Mouse (Mus musculus) monocyte, adult 2 months (primary cell): ENCODE data around the gene Rnf220.

Experiments
- DNase-seq, 2 experiments: peaks; one replicate each; pipeline ENCODE4 v3.0.0; 2022; ENCODE audit warnings: low spot score in 2 of 2, low read depth in 1 of 2

The Rnf220 gene

GRCm38 (mm10) chr4:117307270-117307669 is 189.6 kb downstream of the Rnf220 start:
- DNase-seq = no peak

DNA sequence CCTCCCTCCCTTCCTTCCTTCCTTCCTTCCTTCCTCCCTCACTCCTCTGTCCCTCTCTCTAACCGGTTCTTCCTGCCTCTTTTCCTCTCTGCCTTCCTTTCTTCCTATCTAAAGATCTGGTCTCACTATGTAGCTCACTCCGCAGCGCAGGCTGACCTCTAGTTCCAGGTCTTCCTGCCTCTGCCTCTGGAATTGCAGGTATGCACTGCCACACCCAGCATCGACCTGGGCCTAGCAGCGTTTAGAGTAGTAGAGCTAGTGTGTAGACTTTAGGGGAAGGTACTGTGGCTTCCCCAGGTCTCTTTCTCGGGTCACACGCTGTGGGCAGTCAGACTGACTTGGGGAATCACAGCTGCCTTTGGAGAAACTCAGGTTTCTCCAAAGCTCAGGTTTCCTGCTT is 191.4 kb downstream of the Rnf220 start:
- no peak for DNase-seq

- no peak for DNase-seq
Measured at GRCm38 (mm10) chr4:117304239-117305025, 192.4 kb downstream of the Rnf220 start.

- no peak for DNase-seq
Measured at GRCm38 (mm10) chr4:117303581-117304238, 193.1 kb downstream of the Rnf220 start.

- DNase-seq = no peak
Measured at GRCm38 (mm10) chr4:117302027-117302806, 194.6 kb downstream of the Rnf220 start.

- DNase-seq = no peak
Measured at GRCm38 (mm10) chr4:117299921-117300320, 196.9 kb downstream of the Rnf220 start.

GRCm38 (mm10) chr4:117297819-117298218 is 199.0 kb downstream of the Rnf220 start:
- no peak for DNase-seq

DNA sequence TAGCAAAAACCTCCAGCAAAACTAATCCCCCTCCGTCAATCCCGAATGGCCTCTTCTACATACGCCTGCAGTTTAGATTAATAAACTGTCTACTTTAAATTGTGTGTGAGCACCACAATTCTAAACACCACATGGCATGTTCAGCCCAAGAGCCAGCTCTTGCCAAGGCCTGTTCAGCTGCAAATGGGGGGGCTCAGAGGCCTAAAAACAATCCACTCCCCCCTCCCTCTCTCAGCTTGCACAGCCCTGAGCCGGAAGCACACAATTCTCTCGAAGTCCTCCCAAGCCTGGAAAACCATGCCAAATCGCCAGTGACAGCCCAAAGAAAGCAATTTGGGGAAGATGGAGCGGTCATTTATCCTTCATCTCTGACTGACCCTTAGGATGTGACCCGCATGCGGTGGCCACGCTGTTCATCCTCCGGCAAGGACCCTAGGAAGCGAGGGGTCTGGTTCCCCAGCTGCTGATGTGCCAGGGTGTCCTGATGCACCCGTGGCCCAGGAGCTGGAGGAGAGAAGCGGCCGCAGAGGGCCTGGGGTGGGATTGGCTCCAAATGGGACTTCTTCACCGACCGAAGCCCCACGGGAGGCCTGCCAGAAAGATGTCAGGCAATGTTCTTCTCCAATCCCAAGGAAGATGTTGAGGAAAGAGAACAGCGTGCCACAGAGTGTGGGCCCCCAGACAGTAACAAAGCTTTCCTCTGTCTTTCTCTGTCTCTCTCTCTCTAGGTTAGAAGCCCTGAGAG is 199.8 kb downstream of the Rnf220 start:
- no peak for DNase-seq

DNA sequence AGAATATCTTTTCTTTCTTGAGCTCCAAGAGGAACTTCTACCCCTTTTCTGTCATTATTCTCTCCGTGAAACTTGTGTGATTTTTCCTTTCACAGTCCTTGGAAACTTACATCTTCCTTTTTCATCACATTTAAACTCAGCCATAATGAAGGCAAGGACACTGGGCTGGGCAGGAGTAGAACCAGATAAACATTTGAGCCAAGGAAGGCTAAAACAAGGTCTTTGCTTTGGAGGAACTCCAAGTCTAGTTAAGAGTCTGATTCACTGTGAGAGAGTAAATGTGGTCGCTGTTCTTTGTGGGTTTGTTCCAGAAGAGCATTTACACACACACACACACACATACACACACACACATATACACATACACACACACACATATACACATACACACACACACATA is 205.2 kb downstream of the Rnf220 start:
- DNase-seq = no peak

DNA sequence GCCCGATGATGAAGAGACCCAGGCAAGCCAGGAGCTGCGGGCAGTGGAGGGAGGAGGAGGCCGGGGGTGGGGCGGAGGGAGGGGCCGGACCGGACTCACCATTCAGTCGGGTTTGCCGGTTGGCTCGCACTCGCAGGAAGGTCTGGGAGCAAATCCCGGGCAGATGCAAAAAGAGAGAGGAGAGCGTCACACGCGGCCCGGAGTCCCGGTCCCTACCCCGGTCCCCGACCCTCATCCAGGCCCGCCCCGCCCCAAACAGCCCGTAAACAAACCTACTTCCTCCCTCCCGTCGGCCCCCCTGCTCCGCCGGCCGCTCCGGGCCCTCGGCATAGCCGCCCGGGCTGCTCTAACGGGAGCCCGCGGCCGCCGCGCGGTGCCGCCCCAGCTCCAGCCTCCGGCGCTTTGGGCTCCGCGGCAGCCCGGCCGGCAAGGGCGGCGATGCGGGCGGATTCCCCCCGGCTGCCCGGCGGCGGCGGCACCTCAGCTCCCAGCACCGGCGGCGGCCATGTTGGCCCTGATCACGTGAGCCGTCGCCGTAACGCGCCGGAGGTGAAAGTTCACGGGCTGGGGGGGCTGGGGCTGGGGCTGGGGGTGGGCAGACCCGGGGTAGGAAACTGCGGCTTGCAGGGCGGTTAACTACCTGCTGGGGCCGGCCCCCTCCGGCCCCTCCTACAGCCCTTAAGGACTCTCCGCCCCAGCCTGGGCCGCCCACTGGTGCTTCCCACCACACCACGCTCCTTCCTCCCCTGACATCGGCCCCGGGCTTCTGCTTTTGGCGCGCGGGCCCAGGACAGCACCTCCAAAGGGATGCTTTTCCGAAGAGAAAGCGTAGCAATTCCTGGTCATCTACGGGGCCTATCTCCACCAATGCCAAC is 207.7 kb downstream of the Rnf220 start:
- DNase-seq = peak; percentile 40 to 64

DNA sequence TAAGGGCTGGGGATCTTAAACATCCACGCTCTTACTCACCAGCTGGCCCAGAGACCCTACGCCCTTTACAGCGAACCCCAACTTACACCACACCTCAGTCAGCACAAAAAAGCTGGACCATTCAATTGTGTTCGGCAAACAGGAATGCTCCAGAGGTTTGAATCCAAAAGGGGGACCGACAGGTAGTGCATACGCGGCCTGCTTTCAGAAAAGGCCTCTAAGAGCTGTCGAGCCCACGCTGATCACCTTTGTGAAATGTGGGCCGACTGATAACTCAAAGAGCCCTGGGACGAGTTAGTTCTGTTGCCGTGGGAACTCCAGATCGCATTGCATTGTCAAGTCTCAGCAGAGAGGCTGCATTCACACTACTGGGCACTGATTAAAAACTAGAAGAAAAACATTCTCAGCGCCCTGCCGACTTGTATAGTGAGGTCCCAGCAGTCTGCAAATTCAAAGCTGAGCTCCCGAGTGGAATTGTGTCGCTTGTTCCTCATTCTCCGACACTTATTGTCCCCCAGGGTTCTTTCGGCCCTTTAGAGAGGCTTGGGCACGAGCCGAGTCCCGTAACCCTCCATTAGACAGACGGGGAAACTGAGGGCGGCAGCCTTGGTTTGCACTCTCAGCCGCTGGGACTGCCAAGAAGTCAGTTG is 208.4 kb downstream of the Rnf220 start:
- no peak for DNase-seq

DNA sequence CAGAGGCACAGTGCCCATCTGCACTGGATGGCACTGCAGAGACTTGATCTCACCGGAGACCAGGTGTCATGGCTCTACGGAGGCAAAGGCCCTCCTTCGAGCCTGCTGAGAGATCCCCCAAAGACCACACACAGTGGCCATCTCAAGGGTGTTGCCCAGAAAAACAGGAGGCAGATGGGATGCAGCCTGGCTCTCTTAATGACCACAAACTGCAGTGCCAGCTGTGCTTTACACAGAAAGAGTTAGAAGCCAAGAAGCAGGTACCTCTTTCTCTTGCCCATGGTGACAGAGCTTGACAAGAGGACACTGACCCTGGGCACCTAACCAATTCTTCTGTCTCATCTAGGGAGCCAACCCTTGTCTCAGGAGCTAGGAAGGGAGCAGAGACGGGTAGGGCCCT is 212.5 kb downstream of the Rnf220 start:
- no peak for DNase-seq

GRCm38 (mm10) chr4:117283271-117284191 is 213.3 kb downstream of the Rnf220 start:
- DNase-seq = no peak

DNA sequence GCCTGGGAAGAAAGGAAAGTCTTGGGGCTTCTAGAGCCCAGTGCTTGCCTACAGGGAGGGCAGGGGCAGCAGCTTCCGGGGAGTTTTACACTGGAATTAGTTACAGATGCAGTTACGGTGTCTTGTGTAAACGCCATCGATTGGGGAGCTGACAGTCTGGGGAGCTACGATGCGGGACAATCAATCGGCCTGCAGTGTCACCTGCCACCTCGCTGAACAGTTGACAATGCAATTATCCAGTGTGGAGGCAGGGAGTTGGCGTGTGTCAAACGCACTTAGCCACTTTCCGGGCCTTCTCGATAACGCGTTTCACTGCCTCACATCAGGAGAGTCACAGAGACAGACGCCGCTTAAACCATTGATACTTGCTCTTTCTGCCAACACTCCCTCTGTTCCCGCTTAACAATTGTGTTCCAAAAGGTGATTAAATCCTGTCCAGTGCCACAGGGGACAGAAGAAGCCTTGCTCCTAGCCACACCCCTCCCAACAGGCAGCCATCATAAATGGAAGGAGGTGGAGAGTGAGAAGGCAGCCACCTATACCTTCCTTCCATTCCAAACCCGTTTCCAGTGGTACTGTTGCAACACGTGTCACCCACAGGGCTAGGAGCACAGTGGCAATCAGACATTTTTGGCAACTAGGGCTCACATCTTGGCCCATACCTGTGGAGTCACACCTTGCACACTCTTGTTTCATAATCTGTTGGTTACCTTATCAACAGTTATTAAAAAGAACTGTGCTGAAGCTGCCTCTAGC is 215.6 kb downstream of the Rnf220 start:
- no peak for DNase-seq

DNA sequence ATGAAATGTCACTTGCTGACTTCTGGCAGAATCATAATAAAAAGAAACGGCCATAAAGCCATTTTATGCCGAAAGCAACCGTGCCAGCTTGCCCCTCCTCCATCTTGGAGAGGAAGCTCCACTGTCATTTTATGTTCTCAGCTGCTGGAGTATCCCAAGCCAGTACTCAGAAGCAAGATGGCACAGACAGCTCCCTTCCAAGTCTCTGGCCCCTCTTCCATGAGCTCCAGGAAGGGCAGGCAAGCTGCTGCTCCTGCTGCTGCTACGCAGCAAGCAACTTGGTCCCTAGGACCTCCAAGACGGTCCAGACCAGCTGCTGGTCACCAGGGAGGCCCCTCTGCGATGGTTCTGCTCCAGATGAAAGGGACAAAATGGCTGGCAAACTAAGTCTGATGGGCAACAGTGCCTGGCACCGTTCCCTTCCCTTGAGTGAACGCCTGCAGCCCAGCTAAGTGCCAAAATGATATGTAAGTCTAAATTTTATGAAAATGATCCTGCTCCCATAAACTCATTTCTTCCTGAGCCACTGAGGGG is 216.4 kb downstream of the Rnf220 start:
- DNase-seq = no peak

DNA sequence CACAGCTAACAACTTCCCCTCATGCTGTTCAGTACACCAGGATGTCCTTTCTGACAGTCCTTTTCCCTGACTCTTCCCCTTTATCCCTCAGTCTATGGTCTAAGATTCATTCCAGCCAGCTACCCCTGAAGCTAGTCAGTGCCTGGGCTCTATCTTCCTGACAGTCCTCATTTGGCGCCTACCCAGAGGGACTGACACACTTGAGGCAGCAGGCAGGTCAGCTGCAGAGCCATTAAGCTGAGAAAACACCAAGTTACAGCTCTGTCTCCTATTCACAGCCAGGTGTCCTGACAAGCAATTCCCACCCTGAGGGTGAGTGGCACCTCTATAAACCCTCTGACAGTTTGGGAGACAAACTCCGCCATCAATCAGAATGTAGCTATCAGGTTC is 217.6 kb downstream of the Rnf220 start:
- no peak for DNase-seq

DNA sequence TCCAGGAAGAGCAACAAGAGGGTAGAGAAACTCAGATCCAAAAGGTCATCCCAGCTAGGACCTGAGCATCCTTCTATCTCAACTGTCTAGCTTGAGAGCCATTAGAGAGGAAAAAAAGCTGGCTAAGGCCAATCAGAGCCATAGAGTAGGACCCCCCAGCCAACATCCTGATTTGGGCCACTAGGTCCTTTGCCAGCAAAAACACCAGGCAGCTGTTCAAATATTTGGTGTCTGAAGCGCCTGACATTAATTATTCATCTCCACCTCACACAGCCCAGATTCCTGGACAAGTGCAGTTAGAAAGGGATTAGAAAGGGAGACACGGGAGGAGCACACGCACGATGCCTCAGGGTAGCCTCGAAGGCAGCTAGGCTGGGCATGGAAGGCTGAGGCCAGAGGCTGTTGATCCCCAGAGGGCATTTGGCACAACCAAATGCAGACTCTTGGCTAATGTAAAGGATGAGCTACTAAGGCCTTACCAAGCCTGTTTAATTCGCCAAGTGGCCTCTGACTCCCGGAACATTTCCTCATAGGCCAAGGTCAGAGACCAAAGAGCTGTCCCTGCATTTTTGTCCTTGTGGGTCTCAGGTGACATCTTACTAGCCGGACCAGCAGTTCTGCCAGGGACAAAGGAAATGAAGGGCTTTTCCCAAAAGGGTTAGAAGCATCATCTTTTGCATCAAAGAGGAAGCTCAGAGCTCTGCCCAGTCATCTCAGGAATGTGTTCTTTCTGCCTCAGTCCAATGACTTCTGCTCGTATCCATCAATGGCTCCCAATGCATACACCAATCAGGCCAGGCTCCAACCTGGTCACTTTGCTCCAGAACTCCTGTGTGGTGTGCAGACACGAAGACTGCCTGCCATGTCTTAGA is 218.2 kb downstream of the Rnf220 start:
- no peak for DNase-seq
